Mouse (Mus musculus): ENCODE results near the gene Pou6f2. TPM values are rescaled to one million over a fixed set of nuclear protein-coding genes. Genes with fewer than 3 reads are reported as not detected.

The Pou6f2 gene
- polyA plus RNA-seq (2012; rRNA removed) = 0.94 and 1.4 TPM in 2 replicates

- Histone ChIP-seq H3K4me3 (ENCODE audit: insufficient read depth, low read length) (no peak within 1 kb of the TSS), H3K4me1 (ENCODE audit: control insufficient read depth, insufficient read depth, low read length) (no peaks in the 10 kb centered on the region), H3K27ac (ENCODE audit: insufficient read depth, low read length) (no peak within 1 kb of the TSS)
- TF ChIP-seq CTCF (IDR thresholded peaks at IDR 0.05; ENCODE audit: extremely low read depth, insufficient read depth, low read length) (no peak), POLR2A (IDR thresholded peaks at IDR 0.05; ENCODE audit: extremely low read depth, insufficient read depth, low read length) (no peak)
Measured at GRCm38 (mm10) chr13:18397586-18397985, at the start of gene Pou6f2. TSS of gene Pou6f2 (minus strand) at chr13:18397686.

GRCm38 (mm10) chr13:18439858-18440257 lies 42.4 kb upstream of the Pou6f2 start:
- Histone ChIP-seq H3K27ac (ENCODE audit: insufficient read depth, low read length) (no peak overlapping the region), H3K4me3 (ENCODE audit: insufficient read depth, low read length) (no peak overlapping the region), H3K4me1 (ENCODE audit: control insufficient read depth, insufficient read depth, low read length) (no peaks in the 10 kb centered on the region)
- TF ChIP-seq POLR2A (IDR thresholded peaks at IDR 0.05; ENCODE audit: extremely low read depth, insufficient read depth, low read length) = no peak
- no peak for TF ChIP-seq CTCF (IDR thresholded peaks at IDR 0.05; ENCODE audit: extremely low read depth, insufficient read depth, low read length)

- Histone ChIP-seq H3K4me3 (ENCODE audit: insufficient read depth, low read length) (no peak overlapping the region), H3K27ac (ENCODE audit: insufficient read depth, low read length) (no peak overlapping the region), H3K4me1 (ENCODE audit: control insufficient read depth, insufficient read depth, low read length) (peaks cover 2% of the 10 kb centered on the region)
- TF ChIP-seq CTCF (IDR thresholded peaks at IDR 0.05; ENCODE audit: extremely low read depth, insufficient read depth, low read length) (no peak), POLR2A (IDR thresholded peaks at IDR 0.05; ENCODE audit: extremely low read depth, insufficient read depth, low read length) (no peak)
Measured at GRCm38 (mm10) chr13:18387673-18388072, 9.8 kb downstream of the Pou6f2 start.

GRCm38 (mm10) chr13:18363373-18363772 lies 34.1 kb downstream of the Pou6f2 start:
- H3K27ac ChIP-seq (ENCODE audit: insufficient read depth, low read length) = no peak overlapping the region
- H3K4me1 ChIP-seq (ENCODE audit: control insufficient read depth, insufficient read depth, low read length) = no peaks in the 10 kb centered on the region
- TF ChIP-seq CTCF (IDR thresholded peaks at IDR 0.05; ENCODE audit: extremely low read depth, insufficient read depth, low read length) = no peak
- TF ChIP-seq POLR2A (IDR thresholded peaks at IDR 0.05; ENCODE audit: extremely low read depth, insufficient read depth, low read length) = no peak
- H3K4me3 ChIP-seq (ENCODE audit: insufficient read depth, low read length) = no peak overlapping the region

GRCm38 (mm10) chr13:18344580-18345333 lies 52.7 kb downstream of the Pou6f2 start:
- TF ChIP-seq POLR2A (IDR thresholded peaks at IDR 0.05; ENCODE audit: extremely low read depth, insufficient read depth, low read length) (no peak), CTCF (IDR thresholded peaks at IDR 0.05; ENCODE audit: extremely low read depth, insufficient read depth, low read length) (no peak)
- no peak overlapping the region for H3K27ac ChIP-seq (ENCODE audit: insufficient read depth, low read length)

GRCm38 (mm10) chr13:18338910-18339501 lies 58.5 kb downstream of the Pou6f2 start:
- Histone ChIP-seq H3K27ac (ENCODE audit: insufficient read depth, low read length) (no peak overlapping the region), H3K4me1 (ENCODE audit: control insufficient read depth, insufficient read depth, low read length) (peaks cover 4% of the 10 kb centered on the region; the same call in 1 of the 2 replicates), H3K4me3 (ENCODE audit: insufficient read depth, low read length) (no peak overlapping the region)
- TF ChIP-seq POLR2A (IDR thresholded peaks at IDR 0.05; ENCODE audit: extremely low read depth, insufficient read depth, low read length) (no peak), CTCF (IDR thresholded peaks at IDR 0.05; ENCODE audit: extremely low read depth, insufficient read depth, low read length) (no peak)

More at GRCm38 (mm10) chr13:18344580-18345333, 52.7 kb downstream of the Pou6f2 start:
- H3K4me3 ChIP-seq (ENCODE audit: insufficient read depth, low read length) = no peak overlapping the region
- H3K4me1 ChIP-seq (ENCODE audit: control insufficient read depth, insufficient read depth, low read length) = no peaks in the 10 kb centered on the region

GRCm38 (mm10) chr13:18338022-18338421 lies 59.5 kb downstream of the Pou6f2 start:
- TF ChIP-seq CTCF (IDR thresholded peaks at IDR 0.05; ENCODE audit: extremely low read depth, insufficient read depth, low read length) = no peak
- no peak for TF ChIP-seq POLR2A (IDR thresholded peaks at IDR 0.05; ENCODE audit: extremely low read depth, insufficient read depth, low read length)
- Histone ChIP-seq H3K27ac (ENCODE audit: insufficient read depth, low read length) (peak overlapping the region; percentile 53; the same call in 1 of the 2 replicates), H3K4me1 (ENCODE audit: control insufficient read depth, insufficient read depth, low read length) (peaks cover 4% of the 10 kb centered on the region; the same call in 1 of the 2 replicates), H3K4me3 (ENCODE audit: insufficient read depth, low read length) (no peak overlapping the region)

GRCm38 (mm10) chr13:18334035-18334434 lies 63.5 kb downstream of the Pou6f2 start:
- no peak for TF ChIP-seq POLR2A (IDR thresholded peaks at IDR 0.05; ENCODE audit: extremely low read depth, insufficient read depth, low read length)
- TF ChIP-seq CTCF (IDR thresholded peaks at IDR 0.05; ENCODE audit: extremely low read depth, insufficient read depth, low read length) = no peak
- Histone ChIP-seq H3K4me1 (ENCODE audit: control insufficient read depth, insufficient read depth, low read length) (peaks cover 1% of the 10 kb centered on the region; the same call in 1 of the 2 replicates), H3K27ac (ENCODE audit: insufficient read depth, low read length) (no peak overlapping the region), H3K4me3 (ENCODE audit: insufficient read depth, low read length) (no peak overlapping the region)

- Histone ChIP-seq H3K4me1 (ENCODE audit: control insufficient read depth, insufficient read depth, low read length) (peaks cover 1% of the 10 kb centered on the region; the same call in 1 of the 2 replicates), H3K27ac (ENCODE audit: insufficient read depth, low read length) (no peak overlapping the region), H3K4me3 (ENCODE audit: insufficient read depth, low read length) (no peak overlapping the region)
- TF ChIP-seq CTCF (IDR thresholded peaks at IDR 0.05; ENCODE audit: extremely low read depth, insufficient read depth, low read length) (0 out of 2 replicates have a peak, but pooled peaks have one; percentile 15), POLR2A (IDR thresholded peaks at IDR 0.05; ENCODE audit: extremely low read depth, insufficient read depth, low read length) (no peak)
Measured at GRCm38 (mm10) chr13:18332596-18332995, 64.9 kb downstream of the Pou6f2 start.

Measured in cortical plate, adult 2 months (tissue).